Mouse (Mus musculus): ENCODE measurements around the gene Fam107b. TPM values are rescaled to one million over a fixed set of nuclear protein-coding genes. Genes with fewer than 3 reads are reported as not detected.

Gene Fam107b
- polyA plus RNA-seq, 1 experiment: 84.5 TPM

DNA sequence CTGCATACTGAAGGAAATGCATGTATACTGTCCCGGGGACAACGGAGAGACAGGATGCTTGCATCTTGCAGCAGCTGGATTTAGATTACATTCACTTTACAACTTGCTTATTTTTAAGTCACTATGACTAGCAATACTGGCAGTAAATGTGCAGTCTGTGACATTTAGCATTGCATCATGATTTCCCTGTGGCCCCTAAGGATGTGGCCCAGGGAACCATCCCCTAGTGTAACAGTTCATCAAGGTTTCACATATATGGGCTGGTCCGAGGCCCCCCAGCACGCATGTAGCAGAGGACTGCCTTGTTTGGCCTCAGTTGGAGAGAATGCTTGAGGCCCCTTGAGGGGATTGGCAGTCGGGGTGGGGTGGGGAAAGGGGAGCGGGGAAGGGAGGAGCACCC, 235.5 kb downstream of the Fam107b start:
- WGBS: 73% methylated on average over 6 of the region's 6 CpGs
- H3K4me3 ChIP-seq (ENCODE audit: insufficient read depth, low read depth, low read length): no peak overlapping the region
- TF ChIP-seq POLR2A (IDR thresholded peaks at IDR 0.05; ENCODE audit: insufficient read depth, low read depth, low read length): no peak
- no peak for TF ChIP-seq CTCF (IDR thresholded peaks at IDR 0.05; ENCODE audit: insufficient read depth, low read depth, low read length)
- H3K4me1 ChIP-seq (ENCODE audit: control insufficient read depth, insufficient read depth, low read length): no peaks in the 10 kb centered on the region
- H3K27ac ChIP-seq (ENCODE audit: insufficient read depth, low read depth, low read length): no peak overlapping the region

DNA sequence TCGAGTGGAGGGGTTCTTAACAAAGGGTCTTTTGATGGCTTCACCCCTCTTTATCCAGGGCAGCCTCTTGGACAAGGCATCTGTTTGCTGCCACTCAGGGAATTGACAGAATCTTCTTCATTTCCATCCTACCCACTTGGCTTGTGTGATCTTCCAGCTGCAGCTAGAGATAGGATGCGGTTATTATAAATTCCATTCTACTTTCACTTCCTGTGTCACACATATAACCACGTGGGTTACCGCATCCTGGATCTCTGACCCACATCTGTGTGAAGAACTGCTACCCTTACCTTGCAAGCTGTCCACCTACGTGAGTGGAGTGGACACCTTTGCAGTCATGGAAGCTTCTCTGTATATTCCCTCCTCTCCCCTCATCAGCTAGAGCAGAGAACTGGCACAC, 240.0 kb downstream of the Fam107b start:
- no peak for TF ChIP-seq POLR2A (IDR thresholded peaks at IDR 0.05; ENCODE audit: insufficient read depth, low read depth, low read length)
- no peak for TF ChIP-seq CTCF (IDR thresholded peaks at IDR 0.05; ENCODE audit: insufficient read depth, low read depth, low read length)
- no peaks in the 10 kb centered on the region for H3K4me1 ChIP-seq (ENCODE audit: control insufficient read depth, insufficient read depth, low read length)
- no peak overlapping the region for H3K4me3 ChIP-seq (ENCODE audit: insufficient read depth, low read depth, low read length)
- WGBS: 74% methylated on average over 5 of the region's 5 CpGs
- no peak overlapping the region for H3K27ac ChIP-seq (ENCODE audit: insufficient read depth, low read depth, low read length)

DNA sequence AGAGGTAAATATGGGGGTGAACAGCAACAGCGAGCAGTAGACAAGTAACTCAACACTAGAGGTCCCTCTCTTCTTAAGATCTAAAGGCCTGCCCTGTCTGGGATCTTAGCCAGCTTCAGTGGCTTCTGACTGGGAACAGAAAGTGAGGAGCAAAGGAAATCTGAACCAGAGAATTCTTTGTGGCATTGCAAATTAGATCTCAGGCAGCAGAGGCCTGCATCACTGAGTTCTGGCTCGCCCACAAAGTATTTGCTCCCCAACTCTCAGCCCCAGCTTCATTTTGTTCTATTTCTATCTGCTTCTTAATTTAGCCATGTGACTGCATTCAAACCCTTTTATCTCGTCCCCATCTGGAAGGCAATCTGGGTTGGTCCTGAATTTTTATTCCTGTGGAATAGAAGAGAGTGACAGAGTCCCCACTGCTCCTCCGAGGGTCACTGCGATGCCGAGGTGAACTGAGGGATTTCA, 245.9 kb downstream of the Fam107b start:
- 11% methylated on average over 6 of the region's 6 CpGs for WGBS
- TF ChIP-seq POLR2A (IDR thresholded peaks at IDR 0.05; ENCODE audit: insufficient read depth, low read depth, low read length): no peak
- no peak for TF ChIP-seq CTCF (IDR thresholded peaks at IDR 0.05; ENCODE audit: insufficient read depth, low read depth, low read length)
- H3K27ac ChIP-seq (ENCODE audit: insufficient read depth, low read depth, low read length): peak overlapping the region; percentile 89
- no peak overlapping the region for H3K4me3 ChIP-seq (ENCODE audit: insufficient read depth, low read depth, low read length)
- H3K4me1 ChIP-seq (ENCODE audit: control insufficient read depth, insufficient read depth, low read length): peaks cover 8% of the 10 kb centered on the region

DNA sequence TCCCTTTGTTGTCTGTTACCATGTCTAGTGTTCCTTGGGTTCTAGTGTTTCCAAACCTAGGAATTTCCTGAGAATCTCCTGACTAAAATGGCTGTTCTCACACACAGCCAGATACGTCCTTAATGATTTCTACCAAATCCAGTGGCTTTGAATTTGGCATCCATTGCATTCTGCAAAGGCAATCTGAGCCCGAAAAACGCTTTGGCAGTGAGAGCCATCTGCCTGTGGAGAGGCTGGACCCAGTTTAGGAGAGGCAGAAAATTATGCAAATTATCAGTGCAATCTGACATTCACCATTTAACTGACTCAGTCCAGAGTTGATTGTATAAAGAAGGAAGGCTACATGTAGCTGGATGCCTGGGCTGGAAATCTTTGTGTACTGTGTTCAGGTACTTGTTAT, 247.3 kb downstream of the Fam107b start:
- TF ChIP-seq CTCF (IDR thresholded peaks at IDR 0.05; ENCODE audit: insufficient read depth, low read depth, low read length) (no peak), POLR2A (IDR thresholded peaks at IDR 0.05; ENCODE audit: insufficient read depth, low read depth, low read length) (no peak)
- H3K4me3 ChIP-seq (ENCODE audit: insufficient read depth, low read depth, low read length): no peak overlapping the region
- peak overlapping the region; percentile 12; the same call in 1 of the 2 replicates for H3K27ac ChIP-seq (ENCODE audit: insufficient read depth, low read depth, low read length)
- peaks cover 8% of the 10 kb centered on the region for H3K4me1 ChIP-seq (ENCODE audit: control insufficient read depth, insufficient read depth, low read length)
- WGBS: 57% methylated on average over 3 of the region's 3 CpGs

DNA sequence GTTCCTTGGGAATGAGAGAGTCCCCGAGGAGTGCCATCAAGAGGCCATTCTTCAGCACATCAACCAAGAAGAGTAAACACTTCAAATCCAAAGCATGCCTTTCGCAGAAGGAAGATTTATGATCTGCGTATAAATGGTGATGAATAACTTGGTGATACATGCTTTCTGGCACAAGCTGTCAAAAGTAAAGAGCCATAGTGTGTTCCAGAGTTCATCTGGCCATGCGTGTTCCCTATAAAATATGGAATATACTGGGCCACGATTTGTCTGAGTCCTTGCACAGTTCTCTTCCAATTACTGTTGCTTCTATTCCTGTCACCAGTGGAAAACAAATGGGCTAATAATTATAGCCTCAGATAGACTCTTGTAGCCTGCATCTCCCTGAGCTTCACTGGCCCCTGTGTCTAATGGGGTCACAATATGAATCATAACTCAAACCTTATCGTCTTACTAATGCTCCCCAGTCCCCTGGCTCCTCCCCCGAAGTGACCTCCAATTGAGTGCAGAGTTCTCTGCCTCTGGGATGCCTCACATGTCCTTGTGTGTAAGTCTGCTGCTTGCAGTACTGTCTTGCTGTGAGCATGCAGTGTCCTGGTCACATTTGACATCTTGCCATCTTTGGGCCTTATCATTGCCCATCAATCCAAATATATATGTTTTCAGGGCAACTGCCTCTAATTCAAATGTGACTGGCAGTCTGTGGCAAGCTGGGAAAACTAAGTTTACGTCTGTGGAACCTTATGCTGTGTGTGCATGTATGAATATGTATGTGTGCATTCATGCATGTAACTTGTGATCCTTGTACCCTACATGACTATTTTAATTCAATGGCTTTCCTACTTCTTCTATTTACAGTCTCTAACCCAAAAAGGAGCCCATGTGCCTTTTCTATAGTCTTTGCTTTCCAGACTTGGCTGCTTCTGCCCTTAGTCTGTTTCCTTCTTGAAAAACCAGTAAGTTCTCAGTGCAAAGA, 252.5 kb downstream of the Fam107b start:
- H3K4me3 ChIP-seq (ENCODE audit: insufficient read depth, low read depth, low read length): no peak overlapping the region
- TF ChIP-seq CTCF (IDR thresholded peaks at IDR 0.05; ENCODE audit: insufficient read depth, low read depth, low read length) (no peak), POLR2A (IDR thresholded peaks at IDR 0.05; ENCODE audit: insufficient read depth, low read depth, low read length) (no peak)
- no peak overlapping the region for H3K27ac ChIP-seq (ENCODE audit: insufficient read depth, low read depth, low read length)
- 0 out of 2 replicates have a peak, but pooled peaks cover 4% of the 10 kb centered on the region for H3K4me1 ChIP-seq (ENCODE audit: control insufficient read depth, insufficient read depth, low read length)
- 76% methylated on average over 8 of the region's 8 CpGs for WGBS

Other genes with a start within 250 kb of the Fam107b start
- gene Rpp38, start 237.8 kb upstream of the Fam107b start, polyA plus RNA-seq (2012; ENCODE audit: insufficient read depth, insufficient read length, low replicate concordance, missing spikeins): not detected in 2 replicates
- not detected in 2 replicates for gene Acbd7, start 234.3 kb upstream of the Fam107b start, polyA plus RNA-seq (2012; ENCODE audit: insufficient read depth, insufficient read length, low replicate concordance, missing spikeins)
- not detected in 2 replicates for gene Olah, start 173.3 kb upstream of the Fam107b start, polyA plus RNA-seq (2012; ENCODE audit: insufficient read depth, insufficient read length, low replicate concordance, missing spikeins)
- not detected in 2 replicates for gene Meig1, start 147.8 kb upstream of the Fam107b start, polyA plus RNA-seq (2012; ENCODE audit: insufficient read depth, insufficient read length, low replicate concordance, missing spikeins)
- gene Dclre1c, start 146.4 kb upstream of the Fam107b start, polyA plus RNA-seq (2012; ENCODE audit: insufficient read depth, insufficient read length, low replicate concordance, missing spikeins): not detected in 2 replicates
- not detected in 2 replicates for gene Suv39h2, start 95.5 kb upstream of the Fam107b start, polyA plus RNA-seq (2012; ENCODE audit: insufficient read depth, insufficient read length, low replicate concordance, missing spikeins)
- gene Gm45902, start 57.7 kb upstream of the Fam107b start, polyA plus RNA-seq (2012; ENCODE audit: insufficient read depth, insufficient read length, low replicate concordance, missing spikeins): not detected in 2 replicates
- not detected in 2 replicates for gene Hspa14, start 57.7 kb upstream of the Fam107b start, polyA plus RNA-seq (2012; ENCODE audit: insufficient read depth, insufficient read length, low replicate concordance, missing spikeins)
- gene Cdnf, start 57.5 kb upstream of the Fam107b start, polyA plus RNA-seq (2012; ENCODE audit: insufficient read depth, insufficient read length, low replicate concordance, missing spikeins): not detected in 2 replicates